Mouse (Mus musculus) neural tube, embryonic 12.5 days (tissue): Measurements from ENCODE around the gene Lmx1b. TPM values are rescaled to one million over a fixed set of nuclear protein-coding genes. Genes with fewer than 3 reads are reported as not detected.
A peak's percentile ranks its signal among the peaks of the same experiment; 100 is the strongest.

Source experiments
- ATAC-seq: fragments of 200-750 bp; cut with Nextera tagmentation; 2 replicates; pipeline ENCODE4 v1.8.0; 2017; ENCODE audit warnings: low read depth, mild to moderate bottlenecking, moderate TSS enrichment, moderate library complexity; ENCODE audit not compliant: low FRiP score
- H3K27ac ChIP-seq: fragments of 300-500 bp; sonication (generic); 2 replicates; pipeline ENCODE4 v1.5.1; 2016
- H3K27me3 ChIP-seq: fragments of 300-500 bp; sonication (generic); replicated peaks from 2 replicates; pipeline ENCODE4 v1.6.1; 2016; ENCODE audit warnings: mild to moderate bottlenecking
- H3K36me3 ChIP-seq: fragments of 300-500 bp; sonication (generic); 2 replicates; pipeline ENCODE4 v1.6.1; 2016; ENCODE audit warnings: mild to moderate bottlenecking
- H3K4me1 ChIP-seq: fragments of 300-500 bp; sonication (generic); 2 replicates; pipeline ENCODE4 v1.6.1; 2016
- H3K4me2 ChIP-seq: fragments of 300-500 bp; sonication (generic); replicated peaks from 2 replicates; pipeline ENCODE4 v1.6.1; 2016; ENCODE audit warnings: mild to moderate bottlenecking
- H3K4me3 ChIP-seq: fragments of 300-500 bp; sonication (generic); 2 replicates; pipeline ENCODE4 v1.5.1; 2016
- H3K9ac ChIP-seq: fragments of 300-500 bp; sonication (generic); 2 replicates; pipeline ENCODE4 v1.6.1; 2016; ENCODE audit warnings: mild to moderate bottlenecking
- H3K9me3 ChIP-seq: fragments of 300-500 bp; sonication (generic); 2 replicates; pipeline ENCODE4 v1.6.1; 2016; ENCODE audit warnings: mild to moderate bottlenecking
- WGBS: fragments of 180-500 bp; shearing (Covaris S2); methylation state at CpG from one replicate; pipeline ENCODE4 v1.1.7; 2016; 5-methylcytosine and 5-hydroxymethylcytosine counted together
- polyA plus RNA-seq: library from polyadenylated mRNA; unstranded; fragments of >200 nt; fragmentation: Nextera tagmentation; extraction: Ambion mirVana; gene quantifications from 2 replicates; pipeline ENCODE4 v1.2.1, GENCODE M21; 2016

Gene Lmx1b
- polyA plus RNA-seq, 1 experiment from 2014 or later, result 4.6 TPM

- no peak overlapping the region for H3K9ac ChIP-seq
- H3K4me2 ChIP-seq, result 0 out of 2 replicates have a peak overlapping the region, but pooled peaks have one; percentile 9
- no peaks in the 10 kb centered on the region for H3K36me3 ChIP-seq
- H3K9me3 ChIP-seq, result no peaks in the 10 kb centered on the region
- no peak overlapping the region for H3K27ac ChIP-seq
- H3K4me1 ChIP-seq, result peaks cover 36% of the 10 kb centered on the region
- H3K27me3 ChIP-seq, result peaks cover 93% of the 10 kb centered on the region
- ATAC-seq, result no peak
- 4% methylated on average over 5 of the region's 5 CpGs for WGBS
- H3K4me3 ChIP-seq, result no peak overlapping the region
Observed at GRCm38 (mm10) chr2:33633237-33633636, 7.1 kb downstream of the Lmx1b start.

GRCm38 (mm10) chr2:33632551-33633059 is 7.7 kb downstream of the Lmx1b start:
- Histone ChIP-seq H3K9me3 (no peaks in the 10 kb centered on the region), H3K4me2 (peak overlapping the region; percentile 51), H3K9ac (no peak overlapping the region), H3K4me1 (peaks cover 36% of the 10 kb centered on the region), H3K36me3 (no peaks in the 10 kb centered on the region), H3K27me3 (peaks cover 93% of the 10 kb centered on the region), H3K4me3 (no peak overlapping the region), H3K27ac (no peak overlapping the region)
- WGBS, result 3% methylated on average over 5 of the region's 5 CpGs
- no peak for ATAC-seq

GRCm38 (mm10) chr2:33631708-33632343 is 8.5 kb downstream of the Lmx1b start:
- peak overlapping the region; percentile 1; the same call in 1 of the 2 replicates for H3K9ac ChIP-seq
- under 1% methylated on average over 31 of the region's 31 CpGs for WGBS
- no peak overlapping the region for H3K27ac ChIP-seq
- no peaks in the 10 kb centered on the region for H3K36me3 ChIP-seq
- H3K4me2 ChIP-seq, result peak overlapping the region; percentile 51
- peaks cover 95% of the 10 kb centered on the region for H3K27me3 ChIP-seq
- H3K4me3 ChIP-seq, result peak overlapping the region; percentile 12; the same call in 1 of the 2 replicates
- no peak for ATAC-seq
- H3K9me3 ChIP-seq, result no peaks in the 10 kb centered on the region
- H3K4me1 ChIP-seq, result peaks cover 39% of the 10 kb centered on the region

- ATAC-seq, result no peak
- H3K27ac ChIP-seq, result no peak overlapping the region
- 0 out of 2 replicates have a peak overlapping the region, but pooled peaks have one; percentile 5 for H3K9ac ChIP-seq
Observed at GRCm38 (mm10) chr2:33631022-33631707, 9.1 kb downstream of the Lmx1b start.

GRCm38 (mm10) chr2:33630081-33631021 is 10.0 kb downstream of the Lmx1b start:
- H3K27me3 ChIP-seq, result peaks cover 98% of the 10 kb centered on the region
- peaks cover 43% of the 10 kb centered on the region for H3K4me1 ChIP-seq
- no peak overlapping the region for H3K9ac ChIP-seq
- no peak overlapping the region for H3K27ac ChIP-seq
- WGBS, result 1% methylated on average over 34 of the region's 34 CpGs
- H3K9me3 ChIP-seq, result no peaks in the 10 kb centered on the region
- peak overlapping the region; percentile 51 for H3K4me2 ChIP-seq
- H3K4me3 ChIP-seq, result peak overlapping the region; percentile 7; the same call in 1 of the 2 replicates
- no peak for ATAC-seq
- H3K36me3 ChIP-seq, result no peaks in the 10 kb centered on the region

More at GRCm38 (mm10) chr2:33631022-33631707, 9.1 kb downstream of the Lmx1b start:
- H3K27me3 ChIP-seq, result peaks cover 98% of the 10 kb centered on the region
- no peaks in the 10 kb centered on the region for H3K36me3 ChIP-seq
- H3K4me3 ChIP-seq, result peak overlapping the region; percentile 12; the same call in 1 of the 2 replicates
- under 1% methylated on average over 40 of the region's 40 CpGs for WGBS
- peaks cover 42% of the 10 kb centered on the region for H3K4me1 ChIP-seq
- peak overlapping the region; percentile 51 for H3K4me2 ChIP-seq
- no peaks in the 10 kb centered on the region for H3K9me3 ChIP-seq

GRCm38 (mm10) chr2:33629641-33630040 is 10.7 kb downstream of the Lmx1b start:
- Histone ChIP-seq H3K27ac (no peak overlapping the region), H3K9ac (no peak overlapping the region), H3K27me3 (peaks cover 96% of the 10 kb centered on the region), H3K36me3 (no peaks in the 10 kb centered on the region), H3K4me2 (peak overlapping the region; percentile 51), H3K4me3 (no peak overlapping the region), H3K4me1 (peaks cover 49% of the 10 kb centered on the region), H3K9me3 (no peaks in the 10 kb centered on the region)
- WGBS, result 3% methylated on average over 6 of the region's 6 CpGs
- ATAC-seq, result no peak

GRCm38 (mm10) chr2:33628791-33629190 is 11.5 kb downstream of the Lmx1b start:
- Histone ChIP-seq H3K4me1 (peaks cover 49% of the 10 kb centered on the region), H3K4me2 (no peak overlapping the region), H3K9ac (no peak overlapping the region), H3K4me3 (no peak overlapping the region), H3K9me3 (no peaks in the 10 kb centered on the region), H3K27ac (no peak overlapping the region), H3K27me3 (peaks cover 90% of the 10 kb centered on the region), H3K36me3 (no peaks in the 10 kb centered on the region)
- no peak for ATAC-seq
- WGBS, result 3% methylated on average over 16 of the region's 16 CpGs

GRCm38 (mm10) chr2:33627058-33627375 is 13.3 kb downstream of the Lmx1b start:
- H3K9ac ChIP-seq, result no peak overlapping the region
- no peak overlapping the region for H3K27ac ChIP-seq
- H3K4me3 ChIP-seq, result no peak overlapping the region
- no peak overlapping the region for H3K4me2 ChIP-seq
- ATAC-seq, result no peak
- no peaks in the 10 kb centered on the region for H3K9me3 ChIP-seq
- whole genome bisulfite sequencing, result 9% methylated on average over 10 of the region's 10 CpGs
- peaks cover 47% of the 10 kb centered on the region for H3K4me1 ChIP-seq
- no peaks in the 10 kb centered on the region for H3K36me3 ChIP-seq
- H3K27me3 ChIP-seq, result peaks cover 80% of the 10 kb centered on the region

GRCm38 (mm10) chr2:33626262-33627057 is 13.9 kb downstream of the Lmx1b start:
- no peak overlapping the region for H3K9ac ChIP-seq
- WGBS, result 18% methylated on average over 16 of the region's 16 CpGs
- ATAC-seq, result no peak
- no peaks in the 10 kb centered on the region for H3K9me3 ChIP-seq
- peaks cover 78% of the 10 kb centered on the region for H3K27me3 ChIP-seq
- no peaks in the 10 kb centered on the region for H3K36me3 ChIP-seq
- H3K4me1 ChIP-seq, result peaks cover 42% of the 10 kb centered on the region
- H3K4me2 ChIP-seq, result no peak overlapping the region
- no peak overlapping the region for H3K27ac ChIP-seq
- no peak overlapping the region for H3K4me3 ChIP-seq

- no peak overlapping the region for H3K9ac ChIP-seq
- no peaks in the 10 kb centered on the region for H3K36me3 ChIP-seq
- 0 out of 2 replicates have a peak overlapping the region, but pooled peaks have one; percentile 59 for H3K4me2 ChIP-seq
- 0 out of 2 replicates have a peak, but pooled peaks have one; percentile 26 for ATAC-seq
- peaks cover 34% of the 10 kb centered on the region for H3K4me1 ChIP-seq
- 67% methylated on average over 9 of the region's 9 CpGs for WGBS
- no peak overlapping the region for H3K4me3 ChIP-seq
- peaks cover 78% of the 10 kb centered on the region for H3K27me3 ChIP-seq
- H3K9me3 ChIP-seq, result no peaks in the 10 kb centered on the region
- no peak overlapping the region for H3K27ac ChIP-seq
Observed at GRCm38 (mm10) chr2:33617670-33618069, 22.6 kb downstream of the Lmx1b start.

- Histone ChIP-seq H3K4me1 (peaks cover 34% of the 10 kb centered on the region), H3K27ac (peak overlapping the region; percentile 74), H3K9ac (peak overlapping the region; percentile 18; the same call in 1 of the 2 replicates), H3K9me3 (no peaks in the 10 kb centered on the region), H3K4me2 (peak overlapping the region; percentile 59), H3K27me3 (peaks cover 84% of the 10 kb centered on the region), H3K36me3 (no peaks in the 10 kb centered on the region), H3K4me3 (peak overlapping the region; percentile 26)
- WGBS, result under 1% methylated on average over 30 of the region's 30 CpGs
- ATAC-seq, result peak; percentile 86
Observed at GRCm38 (mm10) chr2:33616411-33616843, 23.9 kb downstream of the Lmx1b start.
